2 mouse cellular contexts compared by ENCODE assay signal in genomic region chr2:150894617-150895267, GRCm38 (mm10).
TF ChIP-seq lines count a peak whose summit lies in the region.

No protein-coding gene starts in this region.

TF ChIP-seq in MEL, 35 proteins besides CTCF, POLR2A, EP300 and RAD21 (continued from another document):
- peak; percentile 74 for TF ChIP-seq GATA1 (IDR thresholded peaks at IDR 0.05; ENCODE audit: low read depth, low read length)
- TF ChIP-seq SIN3A (IDR thresholded peaks at IDR 0.05; ENCODE audit: low read length) = peak; percentile 66
- no peak for TF ChIP-seq BHLHE40 (IDR thresholded peaks at IDR 0.05; ENCODE audit: borderline replicate concordance, low read depth, low read length)
- TF ChIP-seq ZC3H11A (IDR thresholded peaks at IDR 0.05; ENCODE audit: low read depth, low read length) = no peak
- TF ChIP-seq ETS1 (IDR thresholded peaks at IDR 0.05; ENCODE audit: low read depth, low read length) = peak; percentile 46; the same call in 1 of the 2 replicates
- no peak for TF ChIP-seq TBP (IDR thresholded peaks at IDR 0.05; ENCODE audit: low read depth, low read length)
- TF ChIP-seq USF2 (IDR thresholded peaks at IDR 0.05; ENCODE audit: borderline replicate concordance in 1 of 2, insufficient read depth in 1 of 2, low read depth in 1 of 2, low read length in 2 of 2) = no peak
- no peak for TF ChIP-seq JUND (IDR thresholded peaks at IDR 0.05; ENCODE audit: low read depth, low read length)
- TF ChIP-seq TAL1 (IDR thresholded peaks at IDR 0.05; ENCODE audit: low read length) = no peak
- TF ChIP-seq POLR2AphosphoS5 (IDR thresholded peaks at IDR 0.05; ENCODE audit: borderline replicate concordance, low read depth, low read length) = no peak
- no peak; the same call in 1 of the 2 replicates for TF ChIP-seq CHD2 (IDR thresholded peaks at IDR 0.05; ENCODE audit: low read length)
- TF ChIP-seq RCOR1 (IDR thresholded peaks at IDR 0.05; ENCODE audit: low read depth, low read length) = no peak
- TF ChIP-seq E2F4 (IDR thresholded peaks at IDR 0.05; ENCODE audit: borderline replicate concordance, low read depth, low read length) = no peak
- TF ChIP-seq ZMIZ1 (IDR thresholded peaks at IDR 0.05; ENCODE audit: low read depth, low read length) = no peak
- no peak for TF ChIP-seq MAZ (IDR thresholded peaks at IDR 0.05; ENCODE audit: low read depth, low read length)
- no peak for TF ChIP-seq MYB (IDR thresholded peaks at IDR 0.05; ENCODE audit: low read depth, low read length)
- TF ChIP-seq MEF2A (IDR thresholded peaks at IDR 0.05; ENCODE audit: extremely low read depth, insufficient replicate concordance, low read depth, low read length, poor library complexity, severe bottlenecking) = no peak
- TF ChIP-seq CHD1 (IDR thresholded peaks at IDR 0.05; ENCODE audit: low read depth, low read length) = no peak
- TF ChIP-seq NELFE (IDR thresholded peaks at IDR 0.05; ENCODE audit: low read depth, low read length) = 0 out of 2 replicates have a peak, but pooled peaks have one; percentile 21
- TF ChIP-seq UBTF (IDR thresholded peaks at IDR 0.05; ENCODE audit: borderline replicate concordance, insufficient read depth, low read depth, low read length) = no peak
- TF ChIP-seq SMC3 (IDR thresholded peaks at IDR 0.05; ENCODE audit: low read depth, low read length) = 0 out of 2 replicates have a peak, but pooled peaks have one; percentile 9
- TF ChIP-seq MXI1 (IDR thresholded peaks at IDR 0.05; ENCODE audit: low read depth, low read length) = peak; percentile 39; the same call in 1 of the 2 replicates
- peak; percentile 84 for TF ChIP-seq ZNF384 (IDR thresholded peaks at IDR 0.05; ENCODE audit: low read depth, low read length)
- no peak for TF ChIP-seq HCFC1 (IDR thresholded peaks at IDR 0.05; ENCODE audit: low read depth, low read length)
- TF ChIP-seq TCF12 (IDR thresholded peaks at IDR 0.05; ENCODE audit: low read depth, low read length) = no peak
- TF ChIP-seq ELF1 (IDR thresholded peaks at IDR 0.05; ENCODE audit: low read depth, low read length) = peak; percentile 74
- no peak for TF ChIP-seq ZKSCAN1 (IDR thresholded peaks at IDR 0.05; ENCODE audit: low read depth, low read length)
- no peak for TF ChIP-seq POLR2AphosphoS2 (IDR thresholded peaks at IDR 0.05; ENCODE audit: low read length)
- TF ChIP-seq MAFK (IDR thresholded peaks at IDR 0.05; ENCODE audit: borderline replicate concordance, low read depth, low read length) = no peak

TF ChIP-seq in myocyte, 11 proteins besides CTCF, POLR2A, EP300 and RAD21 (continued from another document):
- no peak for TF ChIP-seq POLR2AphosphoS2 (IDR thresholded peaks at IDR 0.05; ENCODE audit: insufficient read length, low read depth)
- no peak for TF ChIP-seq MYOD1 (IDR thresholded peaks at IDR 0.05; ENCODE audit: control insufficient read depth in 1 of 3, insufficient read length in 2 of 3, low read depth in 2 of 3)
- no peak for TF ChIP-seq SRF (IDR thresholded peaks at IDR 0.05; ENCODE audit: control insufficient read depth, insufficient read length, low read depth)
- no peak for TF ChIP-seq TCF3 (IDR thresholded peaks at IDR 0.05; ENCODE audit: insufficient read length, low read depth)
